Mouse (Mus musculus): Measurements from ENCODE around the gene Lgmn. TPM values are rescaled to one million over a fixed set of nuclear protein-coding genes. Genes with fewer than 3 reads are reported as not detected.
A peak's percentile ranks its signal among the peaks of the same experiment; 100 is the strongest.

The Lgmn gene
- polyA plus RNA-seq, 1 experiment from 2014 or later: 123 TPM

- 73% methylated on average over 8 of the region's 8 CpGs for WGBS
- no peak for ATAC-seq (ENCODE audit: low FRiP score)
- Histone ChIP-seq H3K36me3 (no peaks in the 10 kb centered on the region), H3K27me3 (replicated peaks) (no peaks in the 10 kb centered on the region), H3K4me3 (replicated peaks) (no peak overlapping the region), H3K9ac (replicated peaks) (no peak overlapping the region), H3K27ac (replicated peaks) (peak overlapping the region; percentile 23; the same call in 1 of the 2 replicates), H3K4me1 (no peaks in the 10 kb centered on the region), H3K9me3 (replicated peaks) (no peaks in the 10 kb centered on the region), H3K4me2 (no peak overlapping the region)
Observed at GRCm38 (mm10) chr12:102451126-102451851, 11.7 kb upstream of the Lgmn start.

DNA sequence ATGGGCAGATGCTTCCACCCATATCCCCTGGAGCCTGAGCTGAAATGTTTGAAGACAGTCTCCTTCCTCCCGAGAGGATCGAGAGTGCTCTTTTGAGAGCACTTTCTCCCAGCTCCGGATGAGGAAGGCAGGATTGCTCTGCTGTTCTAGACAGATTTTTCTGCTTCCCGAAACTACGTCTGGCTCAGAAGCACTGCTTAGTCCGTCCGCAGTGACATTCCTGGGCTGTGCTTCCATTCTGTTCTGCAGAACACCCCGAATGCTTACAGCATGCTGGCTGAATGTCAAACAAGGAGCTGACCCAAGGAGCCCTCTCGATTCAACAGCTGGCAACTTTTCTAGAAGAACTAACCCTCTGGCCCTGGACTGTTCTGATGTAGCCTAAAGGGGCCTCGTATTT, 10.8 kb upstream of the Lgmn start:
- no peaks in the 10 kb centered on the region for H3K36me3 ChIP-seq
- H3K27me3 ChIP-seq (replicated peaks): no peaks in the 10 kb centered on the region
- no peaks in the 10 kb centered on the region for H3K9me3 ChIP-seq (replicated peaks)
- no peak overlapping the region for H3K9ac ChIP-seq (replicated peaks)
- ATAC-seq (ENCODE audit: low FRiP score): no peak
- H3K4me3 ChIP-seq (replicated peaks): no peak overlapping the region
- WGBS: 64% methylated on average over 10 of the region's 10 CpGs
- peak overlapping the region; percentile 23; the same call in 1 of the 2 replicates for H3K27ac ChIP-seq (replicated peaks)
- no peaks in the 10 kb centered on the region for H3K4me1 ChIP-seq
- H3K4me2 ChIP-seq: no peak overlapping the region

- no peak overlapping the region for H3K27ac ChIP-seq (replicated peaks)
- H3K9me3 ChIP-seq (replicated peaks): no peaks in the 10 kb centered on the region
- H3K4me3 ChIP-seq (replicated peaks): no peak overlapping the region
- no peaks in the 10 kb centered on the region for H3K4me1 ChIP-seq
- no peak for ATAC-seq (ENCODE audit: low FRiP score)
- 78% methylated on average over 4 of the region's 4 CpGs for WGBS
- H3K9ac ChIP-seq (replicated peaks): no peak overlapping the region
- no peaks in the 10 kb centered on the region for H3K27me3 ChIP-seq (replicated peaks)
- H3K36me3 ChIP-seq: no peaks in the 10 kb centered on the region
- no peak overlapping the region for H3K4me2 ChIP-seq
Observed at GRCm38 (mm10) chr12:102445436-102445835, 5.8 kb upstream of the Lgmn start.

GRCm38 (mm10) chr12:102443676-102444075, 4.1 kb upstream of the Lgmn start:
- 79% methylated on average over 5 of the region's 5 CpGs for WGBS
- no peak for ATAC-seq (ENCODE audit: low FRiP score)
- Histone ChIP-seq H3K4me1 (peaks cover 11% of the 10 kb centered on the region), H3K4me3 (replicated peaks) (no peak overlapping the region), H3K9ac (replicated peaks) (no peak overlapping the region), H3K9me3 (replicated peaks) (no peaks in the 10 kb centered on the region), H3K27ac (replicated peaks) (no peak overlapping the region), H3K36me3 (no peaks in the 10 kb centered on the region), H3K4me2 (no peak overlapping the region), H3K27me3 (replicated peaks) (no peaks in the 10 kb centered on the region)

DNA sequence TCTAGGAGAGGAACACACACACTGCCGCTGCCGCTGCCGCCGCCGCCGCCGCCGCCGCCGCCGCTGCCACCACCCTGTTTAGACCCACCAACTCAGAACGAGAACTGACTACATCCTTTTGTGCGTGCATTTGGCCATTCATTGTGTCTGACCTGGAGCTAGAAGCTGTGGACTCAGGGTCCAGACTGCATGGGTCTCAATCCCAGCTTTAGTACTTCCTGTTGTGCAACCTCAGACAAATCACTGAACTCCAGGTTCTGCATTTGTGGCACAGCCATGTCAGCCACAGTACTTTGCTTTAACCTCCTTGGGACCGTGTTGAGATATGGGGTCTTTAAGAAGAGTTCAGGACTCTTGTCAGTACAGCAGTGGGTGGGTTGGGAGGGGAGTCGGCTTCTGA, 3.0 kb upstream of the Lgmn start:
- Histone ChIP-seq H3K9ac (replicated peaks) (no peak overlapping the region), H3K36me3 (no peaks in the 10 kb centered on the region), H3K4me3 (replicated peaks) (no peak overlapping the region), H3K27ac (replicated peaks) (no peak overlapping the region), H3K4me1 (peaks cover 22% of the 10 kb centered on the region), H3K27me3 (replicated peaks) (no peaks in the 10 kb centered on the region), H3K4me2 (no peak overlapping the region), H3K9me3 (replicated peaks) (no peaks in the 10 kb centered on the region)
- ATAC-seq (ENCODE audit: low FRiP score): no peak
- WGBS: 91% methylated on average over 15 of the region's 15 CpGs

- Histone ChIP-seq H3K27ac (replicated peaks) (no peak overlapping the region), H3K36me3 (no peaks in the 10 kb centered on the region), H3K9ac (replicated peaks) (no peak overlapping the region), H3K4me2 (no peak overlapping the region), H3K4me1 (peaks cover 29% of the 10 kb centered on the region), H3K4me3 (replicated peaks) (no peak overlapping the region), H3K9me3 (replicated peaks) (no peaks in the 10 kb centered on the region), H3K27me3 (replicated peaks) (no peaks in the 10 kb centered on the region)
- ATAC-seq (ENCODE audit: low FRiP score): no peak
- 84% methylated on average over 6 of the region's 6 CpGs for WGBS
Observed at GRCm38 (mm10) chr12:102441141-102441540, 1.5 kb upstream of the Lgmn start.

- no peaks in the 10 kb centered on the region for H3K9me3 ChIP-seq (replicated peaks)
- H3K27ac ChIP-seq (replicated peaks): no peak overlapping the region
- no peak overlapping the region for H3K4me3 ChIP-seq (replicated peaks)
- H3K4me2 ChIP-seq: 0 out of 2 replicates have a peak overlapping the region, but pooled peaks have one; percentile 78
- H3K9ac ChIP-seq (replicated peaks): no peak overlapping the region
- 95% methylated on average over 7 of the region's 7 CpGs for WGBS
- H3K27me3 ChIP-seq (replicated peaks): no peaks in the 10 kb centered on the region
- no peaks in the 10 kb centered on the region for H3K36me3 ChIP-seq
- no peak for ATAC-seq (ENCODE audit: low FRiP score)
- H3K4me1 ChIP-seq: peaks cover 29% of the 10 kb centered on the region
Observed at GRCm38 (mm10) chr12:102440551-102440950, 938 bp upstream of the Lgmn start.

GRCm38 (mm10) chr12:102438983-102439631, 506 bp downstream of the Lgmn start:
- Histone ChIP-seq H3K4me3 (replicated peaks) (peak overlapping the region; percentile 71), H3K36me3 (no peaks in the 10 kb centered on the region), H3K27ac (replicated peaks) (peak overlapping the region; percentile 84), H3K27me3 (replicated peaks) (no peaks in the 10 kb centered on the region), H3K9me3 (replicated peaks) (no peaks in the 10 kb centered on the region), H3K9ac (replicated peaks) (peak overlapping the region; percentile 73), H3K4me1 (peaks cover 29% of the 10 kb centered on the region), H3K4me2 (peak overlapping the region; percentile 78)
- peak; percentile 68 for ATAC-seq (ENCODE audit: low FRiP score)
- 2% methylated on average over 20 of the region's 20 CpGs for WGBS

- WGBS: 87% methylated on average over 5 of the region's 5 CpGs
- Histone ChIP-seq H3K4me1 (peaks cover 29% of the 10 kb centered on the region), H3K36me3 (no peaks in the 10 kb centered on the region), H3K4me3 (replicated peaks) (peak overlapping the region; percentile 71), H3K27me3 (replicated peaks) (no peaks in the 10 kb centered on the region), H3K9ac (replicated peaks) (no peak overlapping the region), H3K9me3 (replicated peaks) (no peaks in the 10 kb centered on the region), H3K27ac (replicated peaks) (no peak overlapping the region), H3K4me2 (peak overlapping the region; percentile 78)
- no peak for ATAC-seq (ENCODE audit: low FRiP score)
Observed at GRCm38 (mm10) chr12:102437952-102438351, 1.7 kb downstream of the Lgmn start.

DNA sequence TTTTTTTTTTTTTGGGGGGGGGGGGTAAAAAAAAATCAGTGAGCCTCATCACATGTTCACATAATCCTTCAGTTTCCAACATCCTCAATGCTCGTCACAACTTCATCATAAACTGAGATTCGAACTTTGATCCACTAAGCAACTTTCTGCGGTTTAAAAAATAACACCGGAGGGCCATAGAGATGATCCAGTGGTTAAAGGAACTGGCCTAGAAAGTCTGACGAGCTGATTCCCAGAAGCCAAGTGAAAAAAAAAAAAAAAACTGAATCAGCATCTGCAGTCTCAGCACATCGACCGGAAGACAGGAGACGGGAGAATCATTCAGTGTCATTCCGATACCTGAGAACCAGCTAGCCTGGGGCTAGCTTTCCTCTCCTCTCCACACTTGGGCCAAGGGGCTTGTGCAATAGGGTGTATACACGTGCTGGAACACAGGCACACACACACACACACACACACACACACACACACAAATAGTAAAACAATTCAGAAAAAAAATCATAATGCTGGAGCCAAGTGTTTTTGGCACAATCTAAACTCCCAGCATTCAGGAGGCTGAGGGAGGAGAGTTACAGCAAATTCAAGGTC, 2.6 kb downstream of the Lgmn start:
- Histone ChIP-seq H3K9ac (replicated peaks) (no peak overlapping the region), H3K4me3 (replicated peaks) (no peak overlapping the region), H3K36me3 (no peaks in the 10 kb centered on the region), H3K4me2 (no peak overlapping the region), H3K9me3 (replicated peaks) (no peaks in the 10 kb centered on the region), H3K27me3 (replicated peaks) (no peaks in the 10 kb centered on the region), H3K4me1 (peaks cover 29% of the 10 kb centered on the region), H3K27ac (replicated peaks) (no peak overlapping the region)
- WGBS: 69% methylated on average over 10 of the region's 10 CpGs
- ATAC-seq (ENCODE audit: low FRiP score): no peak

DNA sequence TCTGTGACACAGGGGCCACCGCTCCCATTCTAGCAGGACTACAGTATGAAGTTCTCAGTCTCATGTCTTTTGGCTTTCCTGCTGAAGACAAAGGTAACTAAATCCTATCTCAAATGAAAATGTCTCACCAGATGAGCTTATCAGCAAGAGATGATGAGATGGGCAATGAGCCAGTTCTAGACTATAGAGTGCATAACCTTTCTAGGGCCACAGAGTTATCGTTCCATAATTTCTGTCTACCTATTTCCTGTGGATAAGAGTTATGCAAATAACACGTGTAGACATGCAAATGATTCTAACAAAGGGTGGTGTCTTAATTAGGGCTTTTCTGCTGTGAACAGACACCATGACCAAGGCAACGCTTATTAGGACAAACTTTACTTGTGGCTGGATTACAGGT, 5.5 kb downstream of the Lgmn start:
- Histone ChIP-seq H3K27me3 (replicated peaks) (no peaks in the 10 kb centered on the region), H3K27ac (replicated peaks) (no peak overlapping the region), H3K4me2 (no peak overlapping the region), H3K36me3 (no peaks in the 10 kb centered on the region), H3K9me3 (replicated peaks) (no peaks in the 10 kb centered on the region), H3K4me1 (peaks cover 22% of the 10 kb centered on the region), H3K4me3 (replicated peaks) (no peak overlapping the region), H3K9ac (replicated peaks) (no peak overlapping the region)
- ATAC-seq (ENCODE audit: low FRiP score): no peak
- 92% methylated on average over 4 of the region's 4 CpGs for WGBS

GRCm38 (mm10) chr12:102432238-102432637, 7.4 kb downstream of the Lgmn start:
- ATAC-seq (ENCODE audit: low FRiP score): no peak
- Histone ChIP-seq H3K27me3 (replicated peaks) (no peaks in the 10 kb centered on the region), H3K36me3 (no peaks in the 10 kb centered on the region), H3K9ac (replicated peaks) (no peak overlapping the region), H3K4me3 (replicated peaks) (no peak overlapping the region), H3K4me1 (0 out of 2 replicates have a peak, but pooled peaks cover 3% of the 10 kb centered on the region), H3K27ac (replicated peaks) (no peak overlapping the region), H3K4me2 (no peak overlapping the region), H3K9me3 (replicated peaks) (no peaks in the 10 kb centered on the region)
- 84% methylated on average over 12 of the region's 12 CpGs for WGBS

All from neural tube, embryonic 15.5 days (tissue).